Mouse (Mus musculus) thymus, adult 2 months (tissue): ENCODE measurements around the gene Hoxd10.

ENCODE experiments used
- CTCF ChIP-seq: fragments of 200-500 bp; IDR thresholded peaks from 2 replicates; pipeline ENCODE4 v1.5.1; 2012; ENCODE audit warnings: mild to moderate bottlenecking, control low read depth, low read length, moderate library complexity, borderline replicate concordance; ENCODE audit not compliant: control insufficient read depth, poor library complexity, insufficient read depth; ENCODE audit errors: extremely low read depth
- POLR2A ChIP-seq: fragments of 200-500 bp; IDR thresholded peaks from 2 replicates; pipeline ENCODE4 v1.6.1; 2012; ENCODE audit warnings: mild to moderate bottlenecking, low read length, control low read depth, moderate library complexity; ENCODE audit not compliant: control insufficient read depth, poor library complexity, insufficient read depth; ENCODE audit errors: extremely low read depth

- TF ChIP-seq POLR2A (no peak), CTCF (no peak)
Measured at GRCm38 (mm10) chr2:74703317-74703716, 11.6 kb downstream of the Hoxd10 start.
